Mouse (Mus musculus) embryonic facial prominence, embryonic 14.5 days (tissue): Measurements from ENCODE around the gene Myo1d. TPM values are rescaled to one million over a fixed set of nuclear protein-coding genes. Genes with fewer than 3 reads are reported as not detected.

ENCODE experiments used
- ATAC-seq: fragments of 200-750 bp; cut with Nextera tagmentation; 2 replicates; pipeline ENCODE4 v1.8.0; 2017; ENCODE audit warnings: low read depth, moderate number of reproducible peaks, moderate TSS enrichment
- DNase-seq: peaks from one replicate; pipeline ENCODE4 v3.0.0-alpha.2; 2015; ENCODE audit warnings: low spot score
- H3K27ac ChIP-seq: fragments of 300-500 bp; sonication (generic); replicated peaks from 2 replicates; pipeline ENCODE4 v1.5.1; 2014; ENCODE audit warnings: low read depth, mild to moderate bottlenecking, low read length, moderate library complexity
- H3K27me3 ChIP-seq: fragments of 300-500 bp; sonication (generic); replicated peaks from 2 replicates; pipeline ENCODE4 v1.6.1; 2014; ENCODE audit warnings: low read length; ENCODE audit not compliant: control insufficient read depth, insufficient read depth
- H3K36me3 ChIP-seq: fragments of 300-500 bp; sonication (generic); 2 replicates; pipeline ENCODE4 v1.6.1; 2014; ENCODE audit warnings: low read length, mixed read lengths; ENCODE audit not compliant: control insufficient read depth, insufficient read depth
- H3K4me1 ChIP-seq: fragments of 300-500 bp; sonication (generic); 2 replicates; pipeline ENCODE4 v1.6.1; 2014; ENCODE audit warnings: antibody characterized with exemption, low read length; ENCODE audit not compliant: control insufficient read depth, insufficient read depth
- H3K4me2 ChIP-seq: fragments of 300-500 bp; sonication (generic); 2 replicates; pipeline ENCODE4 v1.6.1; 2014; ENCODE audit warnings: low read depth, mild to moderate bottlenecking, low read length, moderate library complexity, mixed read lengths
- H3K4me3 ChIP-seq: fragments of 300-500 bp; sonication (generic); 2 replicates; pipeline ENCODE4 v1.5.1; 2014; ENCODE audit warnings: low read depth, mild to moderate bottlenecking, low read length
- H3K9ac ChIP-seq: fragments of 300-500 bp; sonication (generic); 2 replicates; pipeline ENCODE4 v1.6.1; 2014; ENCODE audit warnings: low read depth, mild to moderate bottlenecking, low read length, moderate library complexity, mixed read lengths
- H3K9me3 ChIP-seq: fragments of 300-500 bp; sonication (generic); 2 replicates; pipeline ENCODE4 v1.6.1; 2016; ENCODE audit warnings: low read length; ENCODE audit not compliant: control insufficient read depth
- WGBS: fragments of 180-500 bp; shearing (Covaris S2); extraction: QIAGEN DNeasy Blood & Tissue Kit; methylation state at CpG from one replicate; pipeline ENCODE4 v1.1.7; 2014; 5-methylcytosine and 5-hydroxymethylcytosine counted together
- polyA plus RNA-seq: library from polyadenylated mRNA; unstranded; fragments of >200 nt; fragmentation: Nextera tagmentation; extraction: Ambion mirVana; gene quantifications from 2 replicates; pipeline ENCODE4 v1.2.1, GENCODE M21; 2014

Myo1d gene
- polyA plus RNA-seq: 9.9 and 10.7 TPM in 2 replicates

GRCm38 (mm10) chr11:80779527-80780344 is at the start of gene Myo1d:
TSS of gene Myo1d (minus strand) at chr11:80780025.
- 1% methylated on average over 33 of the region's 87 CpGs for WGBS
- Histone ChIP-seq H3K36me3 (no peaks in the 10 kb centered on the region), H3K27me3 (no peaks in the 10 kb centered on the region), H3K9ac (peak within 1 kb of the TSS; percentile 74), H3K4me3 (peak within 1 kb of the TSS; percentile 79), H3K4me1 (peaks cover 3% of the 10 kb centered on the region; the same call in 1 of the 2 replicates), H3K4me2 (peak within 1 kb of the TSS; percentile 94), H3K9me3 (no peaks in the 10 kb centered on the region), H3K27ac (peak within 1 kb of the TSS; percentile 71)
- DNase-seq (peak; percentile 90), ATAC-seq (peak; percentile 97)

DNA sequence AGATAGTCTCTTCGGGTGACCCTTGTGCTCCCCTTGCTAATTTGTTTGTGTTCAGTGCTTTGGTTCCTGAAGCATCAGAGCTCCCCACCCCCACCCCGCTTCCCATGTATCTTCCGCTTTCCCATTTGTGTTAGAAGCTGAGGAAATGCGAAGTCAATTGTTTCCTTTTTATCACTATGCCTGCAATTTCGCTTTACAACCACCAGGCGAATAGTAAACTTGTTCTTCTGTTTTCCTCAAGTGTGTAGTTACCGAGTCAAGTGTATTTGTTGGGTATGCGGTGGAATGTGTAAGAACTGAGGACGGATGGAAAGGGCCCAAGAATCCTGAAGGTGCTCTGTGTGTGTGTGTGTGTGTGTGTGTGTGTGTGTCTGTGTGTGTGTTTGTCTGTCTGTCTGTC is 42.0 kb upstream of the Myo1d start:
- DNase-seq (no peak), ATAC-seq (no peak)
- no peak overlapping the region for H3K4me3 ChIP-seq
- 79% methylated on average over 9 of the region's 9 CpGs for WGBS
- no peak overlapping the region for H3K27ac ChIP-seq
- no peaks in the 10 kb centered on the region for H3K27me3 ChIP-seq
- H3K4me1 ChIP-seq: 0 out of 2 replicates have a peak, but pooled peaks cover 7% of the 10 kb centered on the region
- H3K36me3 ChIP-seq: peaks cover 21% of the 10 kb centered on the region
- H3K4me2 ChIP-seq: no peak overlapping the region
- no peaks in the 10 kb centered on the region for H3K9me3 ChIP-seq
- H3K9ac ChIP-seq: no peak overlapping the region

DNA sequence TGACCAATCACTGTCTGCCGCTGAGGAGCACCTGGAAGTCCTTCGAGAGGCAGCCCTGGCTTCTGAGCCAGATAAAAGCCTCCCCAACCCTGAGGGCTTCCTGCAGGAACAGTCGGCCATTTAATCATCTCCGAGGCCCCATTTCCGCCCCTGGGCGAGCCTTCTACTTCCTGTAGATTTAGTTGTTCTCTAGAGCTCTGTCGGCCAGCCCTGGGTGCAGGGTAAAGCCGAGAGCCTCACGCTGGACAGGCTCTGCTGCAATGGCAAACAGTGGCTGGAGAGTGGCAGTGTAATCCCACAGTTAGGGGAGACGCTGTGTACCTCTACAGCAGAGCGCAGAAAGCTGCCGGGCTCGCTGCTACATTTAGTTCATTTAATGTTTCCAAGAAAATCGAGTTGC is 41.5 kb upstream of the Myo1d start:
- 42% methylated on average over 14 of the region's 14 CpGs for WGBS
- Histone ChIP-seq H3K27ac (no peak overlapping the region), H3K27me3 (no peaks in the 10 kb centered on the region), H3K4me1 (0 out of 2 replicates have a peak, but pooled peaks cover 7% of the 10 kb centered on the region), H3K36me3 (peaks cover 25% of the 10 kb centered on the region), H3K4me3 (no peak overlapping the region), H3K4me2 (no peak overlapping the region), H3K9ac (no peak overlapping the region), H3K9me3 (no peaks in the 10 kb centered on the region)
- peak; percentile 24 for DNase-seq
- no peak for ATAC-seq

DNA sequence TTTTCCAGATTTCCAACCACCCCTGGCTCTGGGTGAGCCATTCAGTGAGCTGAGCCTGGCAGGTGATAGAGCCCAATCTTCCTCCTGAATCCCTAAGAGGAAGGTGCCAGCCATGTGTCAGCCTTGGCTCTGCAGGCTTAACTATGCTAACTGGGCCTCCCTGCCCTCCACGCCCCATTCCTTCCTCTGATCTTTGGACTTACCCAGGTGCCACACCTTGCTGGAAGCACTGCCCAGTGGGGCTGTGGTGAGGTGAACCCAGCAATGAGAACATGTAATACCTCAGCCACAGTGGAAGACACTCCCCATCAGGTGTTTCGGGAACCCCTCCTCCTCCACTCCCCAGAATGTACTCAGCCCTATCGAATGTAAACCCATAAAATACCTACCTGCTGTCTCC is 40.3 kb upstream of the Myo1d start:
- no peak overlapping the region for H3K27ac ChIP-seq
- no peaks in the 10 kb centered on the region for H3K27me3 ChIP-seq
- no peaks in the 10 kb centered on the region for H3K9me3 ChIP-seq
- peaks cover 35% of the 10 kb centered on the region for H3K36me3 ChIP-seq
- no peak overlapping the region for H3K9ac ChIP-seq
- H3K4me1 ChIP-seq: 0 out of 2 replicates have a peak, but pooled peaks cover 7% of the 10 kb centered on the region
- WGBS: 82% methylated on average over 3 of the region's 3 CpGs
- H3K4me2 ChIP-seq: no peak overlapping the region
- no peak for DNase-seq
- no peak overlapping the region for H3K4me3 ChIP-seq
- no peak for ATAC-seq

GRCm38 (mm10) chr11:80818060-80818697 is 38.4 kb upstream of the Myo1d start:
- Histone ChIP-seq H3K4me1 (0 out of 2 replicates have a peak, but pooled peaks cover 7% of the 10 kb centered on the region), H3K4me2 (peak overlapping the region; percentile 11; the same call in 1 of the 2 replicates), H3K27ac (0 out of 2 replicates have a peak overlapping the region, but pooled peaks have one; percentile 19), H3K4me3 (no peak overlapping the region), H3K9me3 (no peaks in the 10 kb centered on the region), H3K36me3 (peaks cover 55% of the 10 kb centered on the region), H3K9ac (no peak overlapping the region; the same call in 1 of the 2 replicates), H3K27me3 (no peaks in the 10 kb centered on the region)
- WGBS: 26% methylated on average over 11 of the region's 11 CpGs
- ATAC-seq (peak; percentile 80), DNase-seq (peak; percentile 92)

DNA sequence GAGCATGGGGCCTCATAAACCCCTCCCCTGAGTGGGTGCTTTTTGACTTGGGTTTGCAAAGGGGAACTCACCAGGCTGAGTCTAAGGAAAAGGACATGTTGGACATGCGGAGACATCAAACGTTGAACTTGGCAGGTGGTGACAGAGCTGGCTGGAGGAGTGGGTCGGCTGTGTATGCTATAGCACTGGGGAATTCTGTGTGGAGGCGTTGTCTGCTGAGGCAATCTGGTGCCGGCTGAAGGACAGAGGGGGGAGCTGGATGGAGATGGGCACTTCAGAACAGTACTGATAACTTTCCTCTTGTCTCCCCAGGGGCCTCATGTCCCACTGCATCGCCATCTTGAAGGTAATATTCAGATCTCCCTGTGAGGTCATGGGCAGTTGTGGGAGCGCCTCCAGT is 35.5 kb upstream of the Myo1d start:
- H3K4me1 ChIP-seq: 0 out of 2 replicates have a peak, but pooled peaks cover 14% of the 10 kb centered on the region
- no peak overlapping the region for H3K4me3 ChIP-seq
- H3K9ac ChIP-seq: no peak overlapping the region
- DNase-seq (no peak), ATAC-seq (no peak)
- H3K9me3 ChIP-seq: no peaks in the 10 kb centered on the region
- WGBS: 80% methylated on average over 7 of the region's 7 CpGs
- H3K27ac ChIP-seq: no peak overlapping the region
- H3K36me3 ChIP-seq: peaks cover 42% of the 10 kb centered on the region
- H3K27me3 ChIP-seq: no peaks in the 10 kb centered on the region
- H3K4me2 ChIP-seq: no peak overlapping the region

DNA sequence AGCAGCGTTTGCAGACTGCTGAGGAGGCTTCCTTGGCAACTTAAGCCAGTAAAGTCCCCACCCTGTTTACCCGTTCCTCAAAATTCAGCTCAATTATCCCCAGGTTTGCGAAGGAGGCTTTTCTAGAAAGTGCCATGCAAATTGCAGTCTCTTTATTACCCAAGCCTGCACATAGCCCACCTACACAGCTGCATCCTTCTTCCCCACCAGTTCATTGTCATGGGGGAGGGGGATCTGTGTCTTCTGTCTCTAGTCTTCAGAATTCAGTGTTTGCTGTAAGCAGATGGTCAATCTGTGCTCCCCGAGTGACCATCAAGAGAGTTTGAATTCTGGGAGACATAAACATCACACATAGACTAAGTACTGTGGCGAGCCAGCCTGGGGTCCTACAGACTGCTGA is 31.3 kb upstream of the Myo1d start:
- WGBS: 18% methylated on average over 5 of the region's 5 CpGs
- no peak for DNase-seq
- Histone ChIP-seq H3K4me1 (peaks cover 14% of the 10 kb centered on the region), H3K4me3 (peak overlapping the region; percentile 64), H3K9me3 (no peaks in the 10 kb centered on the region), H3K9ac (peak overlapping the region; percentile 85), H3K27me3 (no peaks in the 10 kb centered on the region), H3K4me2 (peak overlapping the region; percentile 86), H3K27ac (peak overlapping the region; percentile 88; the same call in 1 of the 2 replicates), H3K36me3 (peaks cover 28% of the 10 kb centered on the region)
- ATAC-seq: no peak

GRCm38 (mm10) chr11:80809993-80810821 is 30.4 kb upstream of the Myo1d start, which contains the start of gene Tmem98:
TSS of gene Tmem98 (plus strand) at chr11:80810175.
- Histone ChIP-seq H3K27ac (peak within 1 kb of the TSS; percentile 88), H3K27me3 (no peaks in the 10 kb centered on the region), H3K4me2 (peak within 1 kb of the TSS; percentile 86), H3K36me3 (peaks cover 21% of the 10 kb centered on the region), H3K4me3 (peak within 1 kb of the TSS; percentile 64), H3K9me3 (no peaks in the 10 kb centered on the region), H3K4me1 (peaks cover 14% of the 10 kb centered on the region), H3K9ac (peak within 1 kb of the TSS; percentile 85)
- peak; percentile 53 for DNase-seq
- 2% methylated on average over 37 of the region's 54 CpGs for WGBS
- peak; percentile 84 for ATAC-seq
